Mouse (Mus musculus) limb, embryonic 14.5 days (tissue): ENCODE data around the gene Cdip1. TPM values are rescaled to one million over a fixed set of nuclear protein-coding genes. Genes with fewer than 3 reads are reported as not detected.

ENCODE experiments used
- ATAC-seq: fragments of 200-750 bp; cut with Nextera tagmentation; 2 replicates; pipeline ENCODE4 v1.8.0; 2017; ENCODE audit warnings: low read depth, moderate number of reproducible peaks, moderate TSS enrichment; ENCODE audit not compliant: low FRiP score
- DNase-seq: peaks from one replicate; pipeline ENCODE4 v3.0.0-alpha.2; 2015; ENCODE audit warnings: low spot score
- H3K27ac ChIP-seq: fragments of 300-500 bp; sonication (generic); replicated peaks from 2 replicates; pipeline ENCODE4 v1.5.1; 2014; ENCODE audit warnings: low read depth, mild to moderate bottlenecking, low read length, moderate library complexity, mixed read lengths
- H3K27me3 ChIP-seq: fragments of 300-500 bp; sonication (generic); 2 replicates; pipeline ENCODE4 v1.6.1; 2014; ENCODE audit warnings: low read length, mixed read lengths; ENCODE audit not compliant: control insufficient read depth, insufficient read depth
- H3K36me3 ChIP-seq: fragments of 300-500 bp; sonication (generic); 2 replicates; pipeline ENCODE4 v1.6.1; 2014; ENCODE audit warnings: mild to moderate bottlenecking, low read length, moderate library complexity, mixed read lengths; ENCODE audit not compliant: control insufficient read depth, insufficient read depth
- H3K4me1 ChIP-seq: fragments of 300-500 bp; sonication (generic); 2 replicates; pipeline ENCODE4 v1.6.1; 2014; ENCODE audit warnings: antibody characterized with exemption, low read length, mixed read lengths; ENCODE audit not compliant: control insufficient read depth, insufficient read depth
- H3K4me2 ChIP-seq: fragments of 300-500 bp; sonication (generic); replicated peaks from 2 replicates; pipeline ENCODE4 v1.6.1; 2014; ENCODE audit warnings: low read depth, mild to moderate bottlenecking, low read length, moderate library complexity; ENCODE audit not compliant: severe bottlenecking
- H3K4me3 ChIP-seq: fragments of 300-500 bp; sonication (generic); replicated peaks from 2 replicates; pipeline ENCODE4 v1.5.1; 2014; ENCODE audit warnings: low read length
- H3K9ac ChIP-seq: fragments of 300-500 bp; sonication (generic); 2 replicates; pipeline ENCODE4 v1.6.1; 2014; ENCODE audit warnings: mild to moderate bottlenecking, low read depth, low read length, moderate library complexity; ENCODE audit not compliant: severe bottlenecking
- H3K9me3 ChIP-seq: fragments of 300-500 bp; sonication (generic); 2 replicates; pipeline ENCODE4 v1.6.1; 2016; ENCODE audit warnings: low read length; ENCODE audit not compliant: control insufficient read depth
- POLR2A ChIP-seq: fragments of 200-500 bp; IDR thresholded peaks from 2 replicates; pipeline ENCODE4 v1.8.0; 2012; ENCODE audit warnings: inconsistent platforms, mild to moderate bottlenecking, moderate library complexity, borderline replicate concordance; ENCODE audit not compliant: insufficient read depth, insufficient read length; ENCODE audit errors: extremely low read depth
- WGBS: fragments of 180-500 bp; shearing (Covaris S2); extraction: QIAGEN DNeasy Blood & Tissue Kit; methylation state at CpG from one replicate; pipeline ENCODE4 v1.1.7; 2014; 5-methylcytosine and 5-hydroxymethylcytosine counted together
- polyA plus RNA-seq, 2 experiments: library from polyadenylated mRNA; depleted of rRNA in 1 of 2; stranded (reverse) in 1 of 2; unstranded in 1 of 2; fragments of >200 nt; fragmentation: Nextera tagmentation in 1 of 2; extraction: Ambion mirVana in 1 of 2; gene quantifications; 2 replicates each; pipeline versions ENCODE4 v1.2.1 to v1.2.3; 2012 to 2014

Cdip1 gene
- polyA plus RNA-seq, 2 experiments = 81.2 to 84.8 TPM

GRCm38 (mm10) chr16:4754045-4754444 is 36.0 kb downstream of the Cdip1 start:
- Histone ChIP-seq H3K27me3 (no peaks in the 10 kb centered on the region), H3K9me3 (no peaks in the 10 kb centered on the region), H3K9ac (no peak overlapping the region), H3K4me2 (no peak overlapping the region), H3K27ac (no peak overlapping the region), H3K36me3 (peaks cover 5% of the 10 kb centered on the region; the same call in 1 of the 2 replicates), H3K4me1 (no peaks in the 10 kb centered on the region), H3K4me3 (no peak overlapping the region)
- no peak for TF ChIP-seq POLR2A
- no peak for ATAC-seq
- WGBS = 90% methylated on average over 3 of the region's 3 CpGs
- no peak for DNase-seq

- 85% methylated on average over 3 of the region's 3 CpGs for WGBS
- Histone ChIP-seq H3K9me3 (no peaks in the 10 kb centered on the region), H3K4me1 (no peaks in the 10 kb centered on the region), H3K36me3 (peaks cover 5% of the 10 kb centered on the region; the same call in 1 of the 2 replicates), H3K4me3 (no peak overlapping the region), H3K27me3 (no peaks in the 10 kb centered on the region), H3K9ac (no peak overlapping the region), H3K4me2 (no peak overlapping the region), H3K27ac (no peak overlapping the region)
- no peak for ATAC-seq
- no peak for TF ChIP-seq POLR2A
- DNase-seq = no peak
Measured at GRCm38 (mm10) chr16:4752155-4752554, 37.9 kb downstream of the Cdip1 start.

- no peaks in the 10 kb centered on the region for H3K27me3 ChIP-seq
- no peak for DNase-seq
- H3K4me2 ChIP-seq = no peak overlapping the region
- peaks cover 4% of the 10 kb centered on the region; the same call in 1 of the 2 replicates for H3K36me3 ChIP-seq
- no peak overlapping the region for H3K4me3 ChIP-seq
- no peak for TF ChIP-seq POLR2A
- WGBS = 100% methylated on average over 1 of the region's 1 CpGs
- no peak overlapping the region for H3K27ac ChIP-seq
- no peak overlapping the region for H3K9ac ChIP-seq
- no peak for ATAC-seq
- no peaks in the 10 kb centered on the region for H3K4me1 ChIP-seq
- no peaks in the 10 kb centered on the region for H3K9me3 ChIP-seq
Measured at GRCm38 (mm10) chr16:4742186-4742585, 47.9 kb downstream of the Cdip1 start.

- no peak overlapping the region for H3K4me3 ChIP-seq
- H3K36me3 ChIP-seq = peaks cover 4% of the 10 kb centered on the region; the same call in 1 of the 2 replicates
- no peak overlapping the region for H3K27ac ChIP-seq
- H3K9me3 ChIP-seq = no peaks in the 10 kb centered on the region
- H3K9ac ChIP-seq = no peak overlapping the region
- DNase-seq (no peak), ATAC-seq (no peak)
- no peaks in the 10 kb centered on the region for H3K27me3 ChIP-seq
- 94% methylated on average over 2 of the region's 2 CpGs for WGBS
- no peak for TF ChIP-seq POLR2A
- H3K4me1 ChIP-seq = no peaks in the 10 kb centered on the region; the same call in 1 of the 2 replicates
- H3K4me2 ChIP-seq = no peak overlapping the region
Measured at GRCm38 (mm10) chr16:4739994-4740393, 50.1 kb downstream of the Cdip1 start.

GRCm38 (mm10) chr16:4736262-4736661 is 53.8 kb downstream of the Cdip1 start:
- Histone ChIP-seq H3K4me1 (peaks cover 3% of the 10 kb centered on the region; the same call in 1 of the 2 replicates), H3K27me3 (no peaks in the 10 kb centered on the region), H3K36me3 (peaks cover 2% of the 10 kb centered on the region; the same call in 1 of the 2 replicates), H3K4me2 (no peak overlapping the region), H3K27ac (no peak overlapping the region), H3K4me3 (no peak overlapping the region), H3K9me3 (no peaks in the 10 kb centered on the region), H3K9ac (no peak overlapping the region)
- WGBS = 76% methylated on average over 2 of the region's 2 CpGs
- ATAC-seq (no peak), DNase-seq (no peak)
- TF ChIP-seq POLR2A = no peak

- Histone ChIP-seq H3K4me2 (no peak overlapping the region), H3K27ac (no peak overlapping the region), H3K4me1 (peaks cover 6% of the 10 kb centered on the region; the same call in 1 of the 2 replicates), H3K27me3 (no peaks in the 10 kb centered on the region), H3K9ac (no peak overlapping the region), H3K36me3 (no peaks in the 10 kb centered on the region), H3K9me3 (no peaks in the 10 kb centered on the region), H3K4me3 (no peak overlapping the region)
- ATAC-seq (no peak), DNase-seq (peak; percentile 20)
- no peak for TF ChIP-seq POLR2A
- 64% methylated on average over 3 of the region's 3 CpGs for WGBS
Measured at GRCm38 (mm10) chr16:4730776-4731358, 59.2 kb downstream of the Cdip1 start.
